11 mouse cellular contexts compared by ENCODE assay signal in the genomic region with DNA sequence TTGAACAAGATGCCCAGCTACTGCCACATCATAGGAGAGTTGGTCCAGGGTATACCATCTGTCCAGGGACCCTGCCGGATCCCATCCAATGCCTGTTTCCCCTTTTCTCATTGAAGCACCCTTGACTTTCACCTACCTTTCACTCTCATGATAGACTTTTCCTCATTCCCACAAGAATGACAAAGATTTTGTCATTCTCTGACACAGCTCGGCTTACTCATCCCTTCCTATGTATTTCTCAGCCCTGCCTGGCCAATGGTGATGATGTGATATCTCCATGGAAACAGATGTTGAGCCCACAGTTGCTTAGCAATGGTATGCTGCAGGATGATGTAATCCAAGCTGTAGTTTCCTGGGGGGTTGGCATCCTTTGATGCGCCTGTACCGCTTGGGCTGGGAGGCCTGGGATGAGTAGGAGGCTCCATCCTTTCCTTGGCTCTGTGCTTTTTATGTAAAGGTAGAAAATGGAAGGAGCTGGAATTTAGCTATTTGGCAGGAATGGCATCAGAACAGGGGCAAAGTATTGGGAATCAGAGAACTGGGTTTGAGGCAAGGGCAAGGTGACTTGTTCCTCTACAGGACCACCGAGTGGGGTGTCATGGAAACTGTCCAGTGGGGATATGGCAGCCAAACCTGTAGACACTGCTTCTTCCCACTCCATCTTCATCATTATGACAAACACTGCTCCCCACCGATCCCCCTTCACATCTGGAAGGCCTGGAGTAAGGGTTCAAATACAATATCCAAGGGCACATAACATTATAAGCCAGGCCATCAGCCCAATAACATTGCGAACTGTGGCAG.
A peak's percentile ranks its signal among the peaks of the same experiment; 100 is the strongest.
DNase-seq lines count a peak whose midpoint lies in the region; ATAC-seq and TF ChIP-seq lines count a peak whose summit lies in the region.
"Had no signal": no experiment of that assay in that cellular context is flagged by ENCODE, and none has a peak within 500 bp of the region (broad histone marks: within the 10 kb centered on the region; RNA-seq: fewer than 3 reads in every experiment).

No protein-coding gene starts in this region.

- no peaks in the 10 kb centered on the region for H3K9me3 ChIP-seq in forebrain, embryonic 15.5 days
- H3K9me3 ChIP-seq in neural tube, embryonic 13.5 days, result peaks cover 4% of the 10 kb centered on the region; the same call in 1 of the 2 replicates
- no peaks in the 10 kb centered on the region for H3K9me3 ChIP-seq in liver, postnatal 0 days (ENCODE audit: low read length)
- H3K9me3 ChIP-seq: heart, embryonic 15.5 days had no signal

- H3K27me3 ChIP-seq in forebrain, embryonic 15.5 days, result no peaks in the 10 kb centered on the region
- H3K27me3 ChIP-seq in neural tube, embryonic 13.5 days, result no peaks in the 10 kb centered on the region
- H3K27me3 ChIP-seq in liver, postnatal 0 days (ENCODE audit: insufficient read depth, low read length), result no peaks in the 10 kb centered on the region
- H3K27me3 ChIP-seq: heart, embryonic 15.5 days had no signal

- no peak overlapping the region for H3K9ac ChIP-seq in forebrain, embryonic 15.5 days (replicated peaks)
- no peak overlapping the region for H3K9ac ChIP-seq in neural tube, embryonic 13.5 days
- H3K9ac ChIP-seq in liver, postnatal 0 days (replicated peaks), result no peak overlapping the region
- H3K9ac ChIP-seq: heart, embryonic 15.5 days had no signal

- H3K4me2 ChIP-seq in forebrain, embryonic 15.5 days (replicated peaks), result no peak overlapping the region
- H3K4me2 ChIP-seq in neural tube, embryonic 13.5 days, result no peak overlapping the region
- H3K4me2 ChIP-seq in liver, postnatal 0 days (ENCODE audit: low read depth, low read length), result no peak overlapping the region
- H3K4me2 ChIP-seq: heart, embryonic 15.5 days; liver, embryonic 11.5 days had no signal

- intact Hi-C loops in gastrocnemius, postnatal 36 days (cut with DNase I), result no loop called here

- ATAC-seq in forebrain, embryonic 15.5 days (replicated peaks), result peak; percentile 88
- peak; percentile 80 for ATAC-seq in neural tube, embryonic 13.5 days (ENCODE audit: low read depth)
- ATAC-seq in liver, postnatal 0 days, result no peak
- ATAC-seq in activated CD4-positive, CD25-positive, alpha-beta regulatory T cell, adult 4 months, result no peak

- H3K4me3 ChIP-seq in forebrain, embryonic 15.5 days, result no peak overlapping the region
- H3K4me3 ChIP-seq in neural tube, embryonic 13.5 days, result no peak overlapping the region
- H3K4me3 ChIP-seq in liver, postnatal 0 days (ENCODE audit: low read depth, low read length), result no peak overlapping the region
- H3K4me3 ChIP-seq: heart, embryonic 15.5 days had no signal

- H3K36me3 ChIP-seq in forebrain, embryonic 15.5 days, result no peaks in the 10 kb centered on the region
- H3K36me3 ChIP-seq in neural tube, embryonic 13.5 days, result no peaks in the 10 kb centered on the region
- H3K36me3 ChIP-seq in liver, postnatal 0 days (replicated peaks; ENCODE audit: insufficient read depth, low read length), result no peaks in the 10 kb centered on the region
- H3K36me3 ChIP-seq: heart, embryonic 15.5 days had no signal

- 78% methylated on average over 7 of the region's 7 CpGs for WGBS in forebrain, embryonic 15.5 days
- WGBS in neural tube, embryonic 13.5 days, result 80% methylated on average over 7 of the region's 7 CpGs
- WGBS in liver, postnatal 0 days (ENCODE audit: insufficient replicate concordance), result 77% methylated on average over 7 of the region's 7 CpGs

- peaks cover 3% of the 10 kb centered on the region; the same call in 1 of the 2 replicates for H3K4me1 ChIP-seq in forebrain, embryonic 15.5 days
- peaks cover 6% of the 10 kb centered on the region; the same call in 1 of the 2 replicates for H3K4me1 ChIP-seq in neural tube, embryonic 13.5 days (replicated peaks)
- H3K4me1 ChIP-seq in liver, postnatal 0 days (ENCODE audit: insufficient read depth), result no peaks in the 10 kb centered on the region; the same call in 1 of the 2 replicates
- H3K4me1 ChIP-seq: heart, embryonic 15.5 days had no signal

- peak; percentile 79 for DNase-seq in MN1 (ENCODE audit: low spot score)
- DNase-seq in layer of hippocampus, postnatal 10 days (ENCODE audit: low spot score in 2 of 2), result peak; percentile 39 to 40
- DNase-seq in cerebellum, postnatal 25 days, result no peak
- no peak for DNase-seq in gastrocnemius, postnatal 36 days
- DNase-seq in liver, postnatal 0 days, result no peak
- DNase-seq: thymus, adult 2 months had no signal

- no peak for TF ChIP-seq CTCF in liver, postnatal 0 days (IDR thresholded peaks at IDR 0.05; ENCODE audit: low read depth)

- TF ChIP-seq EP300 in liver, postnatal 0 days (IDR thresholded peaks at IDR 0.05; ENCODE audit: low read depth), result no peak

- peak overlapping the region; percentile 57; the same call in 1 of the 2 replicates for H3K27ac ChIP-seq in forebrain, embryonic 15.5 days (replicated peaks)
- peak overlapping the region; percentile 38; the same call in 1 of the 2 replicates for H3K27ac ChIP-seq in neural tube, embryonic 13.5 days (replicated peaks)
- H3K27ac ChIP-seq in liver, postnatal 0 days (ENCODE audit: low read depth), result no peak overlapping the region
- H3K27ac ChIP-seq: heart, embryonic 15.5 days had no signal

Comparison
In these comparisons a context has a peak if more than half of its experiments do, and no peak if none do; other contexts are left out.
1. DNase-seq: peak in MN1 (single experiment) and layer of hippocampus, postnatal 10 days (2 of 2); none in cerebellum, postnatal 25 days (0 of 2), gastrocnemius, postnatal 36 days (0 of 2) and liver, postnatal 0 days (single experiment).
2. ATAC-seq: peak in forebrain, embryonic 15.5 days (single experiment) and neural tube, embryonic 13.5 days (single experiment); none in liver, postnatal 0 days (single experiment) and activated CD4-positive, CD25-positive, alpha-beta regulatory T cell, adult 4 months (single experiment).